ENCODE assay signal across 30 mouse cellular contexts in the genomic region with DNA sequence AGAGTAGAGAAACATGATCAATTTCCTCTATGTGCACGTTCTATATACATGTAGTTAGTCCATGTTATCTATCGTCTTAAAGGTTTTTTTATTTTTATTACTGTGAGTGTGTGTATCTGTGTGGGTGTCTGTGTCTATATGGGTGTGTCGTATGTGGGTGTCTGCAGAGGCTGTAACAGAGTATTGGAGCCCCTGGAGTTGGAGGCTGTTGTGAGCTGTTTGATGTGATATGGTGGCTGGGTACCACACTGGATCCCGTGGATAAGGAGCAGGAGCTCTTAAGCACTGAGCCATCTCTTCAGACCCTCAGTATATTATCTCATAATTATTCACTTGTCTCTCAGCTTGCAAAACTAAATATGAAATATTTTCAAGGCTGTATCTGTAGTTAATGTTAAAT. TPM values are rescaled to one million over a fixed set of nuclear protein-coding genes. Genes with fewer than 3 reads are reported as not detected.
A peak's percentile ranks its signal among the peaks of the same experiment; 100 is the strongest.
DNase-seq lines count a peak whose midpoint lies in the region; ATAC-seq and TF ChIP-seq lines count a peak whose summit lies in the region.
"Had no signal": no experiment of that assay in that cellular context is flagged by ENCODE, and none has a peak within 500 bp of the region (broad histone marks: within the 10 kb centered on the region; RNA-seq: fewer than 3 reads in every experiment).

No protein-coding gene starts in this region.

- no peak overlapping the region for H3K27ac ChIP-seq in liver, embryonic 14.5 days
- H3K27ac ChIP-seq in stomach, embryonic 15.5 days: no peak overlapping the region
- H3K27ac ChIP-seq: embryonic facial prominence, embryonic 10.5 days; embryonic facial prominence, embryonic 15.5 days; forebrain, embryonic 13.5 days; hindbrain, embryonic 10.5 days; hindbrain, postnatal 0 days; intestine, embryonic 15.5 days; limb, embryonic 12.5 days; midbrain, embryonic 15.5 days had no signal

- H3K36me3 ChIP-seq in liver, embryonic 14.5 days (replicated peaks; ENCODE audit: control insufficient read depth, insufficient read depth, low read depth): no peaks in the 10 kb centered on the region
- no peaks in the 10 kb centered on the region for H3K36me3 ChIP-seq in stomach, embryonic 15.5 days
- H3K36me3 ChIP-seq: embryonic facial prominence, embryonic 10.5 days; embryonic facial prominence, embryonic 15.5 days; hindbrain, embryonic 10.5 days; intestine, embryonic 15.5 days; limb, embryonic 12.5 days; midbrain, embryonic 15.5 days had no signal

- no peak for TF ChIP-seq CTCF in liver, embryonic 14.5 days (IDR thresholded peaks at IDR 0.05; ENCODE audit: low read depth)

- H3K4me2 ChIP-seq in liver, embryonic 14.5 days (ENCODE audit: low read depth): no peak overlapping the region
- H3K4me2 ChIP-seq in stomach, embryonic 15.5 days: no peak overlapping the region
- H3K4me2 ChIP-seq: embryonic facial prominence, embryonic 15.5 days; forebrain, embryonic 13.5 days; intestine, embryonic 15.5 days; limb, embryonic 12.5 days; midbrain, embryonic 15.5 days had no signal

- no peaks in the 10 kb centered on the region for H3K9me3 ChIP-seq in liver, embryonic 14.5 days (ENCODE audit: control insufficient read depth, low read length)
- H3K9me3 ChIP-seq in stomach, embryonic 15.5 days: no peaks in the 10 kb centered on the region
- H3K9me3 ChIP-seq: embryonic facial prominence, embryonic 10.5 days; embryonic facial prominence, embryonic 15.5 days; forebrain, embryonic 13.5 days; hindbrain, embryonic 10.5 days; intestine, embryonic 15.5 days; limb, embryonic 12.5 days; midbrain, embryonic 15.5 days had no signal

- peaks cover 11 to 21% of the 10 kb centered on the region in 2 experiments for H3K4me1 ChIP-seq in liver, embryonic 14.5 days (replicated peaks; ENCODE audit: control insufficient read depth in 2 of 2, insufficient read depth in 2 of 2, low read length in 1 of 2)
- no peaks in the 10 kb centered on the region for H3K4me1 ChIP-seq in stomach, embryonic 15.5 days
- H3K4me1 ChIP-seq: embryonic facial prominence, embryonic 10.5 days; embryonic facial prominence, embryonic 15.5 days; forebrain, embryonic 13.5 days; intestine, embryonic 15.5 days; limb, embryonic 12.5 days; midbrain, embryonic 15.5 days had no signal

- no peaks in the 10 kb centered on the region for H3K27me3 ChIP-seq in liver, embryonic 14.5 days (ENCODE audit: control insufficient read depth, insufficient read depth, low read length)
- no peaks in the 10 kb centered on the region for H3K27me3 ChIP-seq in stomach, embryonic 15.5 days (replicated peaks)
- H3K27me3 ChIP-seq: embryonic facial prominence, embryonic 15.5 days; forebrain, embryonic 13.5 days; intestine, embryonic 15.5 days; limb, embryonic 12.5 days; midbrain, embryonic 15.5 days had no signal

- no peak overlapping the region for H3K9ac ChIP-seq in liver, embryonic 14.5 days (replicated peaks)
- no peak overlapping the region for H3K9ac ChIP-seq in stomach, embryonic 15.5 days
- H3K9ac ChIP-seq: embryonic facial prominence, embryonic 15.5 days; forebrain, embryonic 13.5 days; intestine, embryonic 15.5 days; limb, embryonic 12.5 days; midbrain, embryonic 15.5 days had no signal

- ATAC-seq in liver, embryonic 14.5 days (ENCODE audit: insufficient read depth): peak; percentile 98
- ATAC-seq in stomach, embryonic 15.5 days (ENCODE audit: insufficient read depth, low FRiP score, low read depth): peak; percentile 81; the same call in 1 of the 2 replicates
- ATAC-seq: activated CD4-positive, CD25-positive, alpha-beta regulatory T cell, adult 4 months; hindbrain, postnatal 0 days; intestine, embryonic 15.5 days; lung, postnatal 0 days; midbrain, embryonic 15.5 days had no signal

- 26% methylated on average over 4 of the region's 4 CpGs for WGBS in liver, embryonic 14.5 days (ENCODE audit: insufficient replicate concordance)
- 81% methylated on average over 4 of the region's 4 CpGs for WGBS in stomach, embryonic 15.5 days

- no peak overlapping the region for H3K4me3 ChIP-seq in liver, embryonic 14.5 days (ENCODE audit: insufficient read depth in 1 of 2, low read depth in 2 of 2, low read length in 2 of 2)
- no peak overlapping the region for H3K4me3 ChIP-seq in stomach, embryonic 15.5 days (replicated peaks)
- H3K4me3 ChIP-seq: embryonic facial prominence, embryonic 10.5 days; embryonic facial prominence, embryonic 15.5 days; forebrain, embryonic 13.5 days; hindbrain, embryonic 10.5 days; intestine, embryonic 15.5 days; limb, embryonic 12.5 days; midbrain, embryonic 15.5 days had no signal

- peak; percentile 3 for DNase-seq in c-Kit-negative CD71-positive TER-119-positive erythroid progenitor cells, embryonic 14.5 days (ENCODE audit: low read depth, low spot score)
- DNase-seq in c-Kit-positive CD71-positive TER-119-positive erythroid progenitor cells, embryonic 14.5 days (ENCODE audit: low spot score): peak; percentile 60
- DNase-seq in liver, embryonic 14.5 days (ENCODE audit: low read depth in 3 of 3, low spot score in 3 of 3): peak; percentile 33 to 60 (median 59)
- DNase-seq in embryo, embryonic 11 days: no peak
- DNase-seq in cerebellum, adult 8-10 months: no peak
- DNase-seq: adrenal gland, adult 2 months; adrenal gland, postnatal 36 days; B cell, adult 2 months; cerebellum, adult 11 months; cerebellum, postnatal 14 days; gastrocnemius, postnatal 14 days; heart, postnatal 14 days; kidney, adult 8-10 months; kidney, postnatal 25 days; lung, adult 18-20 months; lung, postnatal 4 days; right cerebral cortex, postnatal 25 days; thymus, adult 2 months; thymus, postnatal 4 days had no signal

- TF ChIP-seq EP300 in liver, embryonic 14.5 days (IDR thresholded peaks at IDR 0.05; ENCODE audit: low read depth): peak; percentile 78

RNA-seq across cellular contexts. Expression of a gene that starts 50.1 kb away (rescaled TPM):
- polyA plus RNA-seq in liver, embryonic 14.5 days (2012; rRNA removed): 3.3 and 4.4 TPM in 2 replicates
- polyA plus RNA-seq in liver, embryonic 14.5 days (2014; fragmentation: Nextera tagmentation; extraction: Ambion mirVana): 12.7 and 14.2 TPM in 2 replicates
- 35.9 and 38.9 TPM in 2 replicates for polyA plus RNA-seq in stomach, embryonic 15.5 days (2015; fragmentation: Nextera tagmentation; extraction: Ambion mirVana)

Comparison
In these comparisons a context has a peak if more than half of its experiments do, and no peak if none do; other contexts are left out.
1. DNase-seq: peak in c-Kit-negative CD71-positive TER-119-positive erythroid progenitor cells, embryonic 14.5 days (single experiment), c-Kit-positive CD71-positive TER-119-positive erythroid progenitor cells, embryonic 14.5 days (single experiment) and liver, embryonic 14.5 days (3 of 3); none in embryo, embryonic 11 days (single experiment) and cerebellum, adult 8-10 months (single experiment).